ENCODE assay signal across 8 mouse cellular contexts in the genomic region with DNA sequence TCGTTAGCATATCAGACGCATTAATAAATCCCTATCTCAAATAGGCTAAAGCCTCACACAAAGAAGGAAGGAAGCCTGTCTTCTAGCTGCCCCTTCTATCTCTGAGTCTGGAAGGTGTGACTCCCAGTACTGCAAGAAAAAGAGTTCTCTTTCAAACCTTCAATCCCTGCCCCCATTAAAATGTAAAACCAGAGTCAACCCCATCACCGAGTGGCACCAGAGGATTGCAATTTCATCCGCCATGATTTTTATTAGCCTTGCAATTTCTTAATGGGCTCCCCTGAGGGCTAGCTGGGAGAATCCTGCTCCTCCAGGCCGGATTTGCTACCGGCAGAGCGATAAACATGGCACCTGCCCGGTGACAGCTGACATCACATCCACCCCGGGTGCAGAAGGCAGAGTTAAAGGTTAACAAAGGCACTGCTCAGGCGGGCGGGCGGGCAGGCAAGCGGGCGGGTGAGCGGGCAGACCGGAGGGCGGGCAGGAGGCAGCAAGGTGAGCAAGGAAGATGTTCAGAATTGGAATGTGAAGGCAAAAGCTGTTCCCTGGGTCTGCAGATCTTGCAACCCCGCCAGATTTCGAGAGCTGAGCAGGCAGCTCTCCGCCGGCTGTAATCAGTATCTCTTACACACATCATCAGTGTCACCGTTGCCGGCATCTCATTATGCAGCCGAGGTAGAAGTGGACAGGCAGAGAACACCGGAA.
DNase-seq lines count a peak whose midpoint lies in the region; ATAC-seq lines count a peak whose summit lies in the region.

No protein-coding gene starts in this region.

- DNase-seq in adrenal gland, adult 2 months = peak; percentile 6
- DNase-seq in adrenal gland, postnatal 4 days (ENCODE audit: low spot score in 2 of 2) = no peak
- peak; percentile 12 for DNase-seq in right cerebral cortex, postnatal 4 days
- DNase-seq in right cerebral cortex, adult 18-20 months = no peak
- DNase-seq in intestine, embryonic 14.5 days (ENCODE audit: low spot score) = peak; percentile 76
- peak; percentile 38 for DNase-seq in liver, embryonic 11.5 days (ENCODE audit: low spot score)

- ATAC-seq in intestine, embryonic 14.5 days (replicated peaks; ENCODE audit: low FRiP score, low TSS enrichment, low read depth) = peak; percentile 76
- no peak; the same call in 1 of the 2 replicates for ATAC-seq in liver, embryonic 11.5 days (replicated peaks; ENCODE audit: low FRiP score)
- peak; percentile 66; the same call in 1 of the 2 replicates for ATAC-seq in stomach, embryonic 16.5 days (ENCODE audit: insufficient read depth, low FRiP score)
- no peak for ATAC-seq in inflammation-experienced regulatory T-cells, adult 6 months

- no peaks in the 10 kb centered on the region for H3K27me3 ChIP-seq in intestine, embryonic 14.5 days (replicated peaks; ENCODE audit: control insufficient read depth, insufficient read depth, low read length)
- H3K27me3 ChIP-seq in liver, embryonic 11.5 days (replicated peaks; ENCODE audit: control insufficient read depth, insufficient read depth, low read length) = no peaks in the 10 kb centered on the region
- H3K27me3 ChIP-seq in stomach, embryonic 16.5 days (ENCODE audit: control insufficient read depth, insufficient read depth, low read length) = no peaks in the 10 kb centered on the region

- H3K4me3 ChIP-seq in intestine, embryonic 14.5 days (ENCODE audit: low read depth, low read length) = peak overlapping the region; percentile 38
- peak overlapping the region; percentile 1; the same call in 1 of the 2 replicates for H3K4me3 ChIP-seq in liver, embryonic 11.5 days (ENCODE audit: low read depth, low read length)
- H3K4me3 ChIP-seq in stomach, embryonic 16.5 days (replicated peaks; ENCODE audit: low read length) = peak overlapping the region; percentile 31

- no peaks in the 10 kb centered on the region for H3K36me3 ChIP-seq in intestine, embryonic 14.5 days (ENCODE audit: control insufficient read depth, insufficient read depth, low read length)
- no peaks in the 10 kb centered on the region for H3K36me3 ChIP-seq in liver, embryonic 11.5 days (ENCODE audit: control insufficient read depth, insufficient read depth, low read length)
- H3K36me3 ChIP-seq in stomach, embryonic 16.5 days (ENCODE audit: control insufficient read depth, insufficient read depth, low read length) = no peaks in the 10 kb centered on the region

- H3K27ac ChIP-seq in intestine, embryonic 14.5 days (ENCODE audit: low read depth) = no peak overlapping the region
- H3K27ac ChIP-seq in liver, embryonic 11.5 days (ENCODE audit: low read depth, low read length) = no peak overlapping the region
- H3K27ac ChIP-seq in stomach, embryonic 16.5 days (ENCODE audit: low read length) = no peak overlapping the region

- 0 out of 2 replicates have a peak overlapping the region, but pooled peaks have one; percentile 7 for H3K9ac ChIP-seq in intestine, embryonic 14.5 days (ENCODE audit: low read length)
- no peak overlapping the region for H3K9ac ChIP-seq in liver, embryonic 11.5 days (ENCODE audit: low read depth, low read length)
- H3K9ac ChIP-seq in stomach, embryonic 16.5 days (ENCODE audit: low read length) = peak overlapping the region; percentile 35; the same call in 1 of the 2 replicates

- 6% methylated on average over 25 of the region's 25 CpGs for WGBS in intestine, embryonic 14.5 days
- WGBS in liver, embryonic 11.5 days = 12% methylated on average over 25 of the region's 25 CpGs
- 4% methylated on average over 25 of the region's 25 CpGs for WGBS in stomach, embryonic 16.5 days

- H3K4me2 ChIP-seq in intestine, embryonic 14.5 days (ENCODE audit: low read length) = peak overlapping the region; percentile 63
- H3K4me2 ChIP-seq in liver, embryonic 11.5 days = peak overlapping the region; percentile 49
- peak overlapping the region; percentile 56 for H3K4me2 ChIP-seq in stomach, embryonic 16.5 days (ENCODE audit: low read depth, low read length)

- H3K9me3 ChIP-seq in intestine, embryonic 14.5 days (ENCODE audit: control insufficient read depth, low read length) = no peaks in the 10 kb centered on the region
- no peaks in the 10 kb centered on the region for H3K9me3 ChIP-seq in liver, embryonic 11.5 days (ENCODE audit: control insufficient read depth, low read length)
- H3K9me3 ChIP-seq in stomach, embryonic 16.5 days (replicated peaks; ENCODE audit: control insufficient read depth, low read length) = no peaks in the 10 kb centered on the region

- H3K4me1 ChIP-seq in intestine, embryonic 14.5 days (replicated peaks; ENCODE audit: control insufficient read depth, insufficient read depth, low read length) = no peaks in the 10 kb centered on the region; the same call in 1 of the 2 replicates
- H3K4me1 ChIP-seq in liver, embryonic 11.5 days (replicated peaks; ENCODE audit: control insufficient read depth, insufficient read depth, low read length) = no peaks in the 10 kb centered on the region
- no peaks in the 10 kb centered on the region for H3K4me1 ChIP-seq in stomach, embryonic 16.5 days (ENCODE audit: control insufficient read depth, insufficient read depth, low read length)

Comparison
In these comparisons a context has a peak if more than half of its experiments do, and no peak if none do; other contexts are left out.
1. DNase-seq: peak in adrenal gland, adult 2 months (single experiment), right cerebral cortex, postnatal 4 days (single experiment), intestine, embryonic 14.5 days (single experiment) and liver, embryonic 11.5 days (single experiment); none in adrenal gland, postnatal 4 days (0 of 2) and right cerebral cortex, adult 18-20 months (single experiment).
2. ATAC-seq: peak in intestine, embryonic 14.5 days (single experiment) and stomach, embryonic 16.5 days (single experiment); none in liver, embryonic 11.5 days (single experiment) and inflammation-experienced regulatory T-cells, adult 6 months (single experiment).
3. Peak in every context shown above with its lines, with median percentiles within 50 percentile points of each other: H3K4me2 ChIP-seq and H3K4me3 ChIP-seq.